Comparison of ENCODE assay signal across 7 mouse cellular contexts in genomic region chr11:32285887-32286286, GRCm38 (mm10). TPM values are rescaled to one million over a fixed set of nuclear protein-coding genes. Genes with fewer than 3 reads are reported as not detected.
"Had no signal": no experiment of that assay in that cellular context is flagged by ENCODE, and none has a peak within 500 bp of the region (broad histone marks: within the 10 kb centered on the region; RNA-seq: fewer than 3 reads in every experiment).

No protein-coding gene starts in this region.

RNA-seq across cellular contexts. Expression of gene Hbq1b, which starts 0.9 kb away (rescaled TPM):
- polyA plus RNA-seq: small intestine, adult 2 months had no signal

RNA-seq across cellular contexts. Expression of gene Hba-x, which starts 9.7 kb away (rescaled TPM):
- total RNA-seq: layer of hippocampus, postnatal 14 days; left cerebral cortex, postnatal 25 days had no signal
- polyA plus RNA-seq: small intestine, adult 2 months had no signal

RNA-seq across cellular contexts. Expression of gene Hbq1a, which starts 14.0 kb away (rescaled TPM):
- polyA plus RNA-seq: limb, embryonic 10.5 days; midbrain, embryonic 10.5 days; small intestine, adult 2 months; stomach, postnatal 0 days; thymus, adult 2 months had no signal
